Mouse (Mus musculus): ENCODE measurements at regions not wholly inside any gene's neighbourhood (a gene's known extent, or its start where the extent isn't known, plus 50 kb on each side); places are given as distances from the start of the nearest gene placed in this dataset.

- no peak for DNase-seq (ENCODE audit: low spot score in 2 of 2)
Measured at GRCm38 (mm10) chr16:55663946-55664345, 174.8 kb downstream of the Nfkbiz start.

GRCm38 (mm10) chr16:55636667-55637450 lies 201.8 kb downstream of the Nfkbiz start:
- DNase-seq (ENCODE audit: low spot score in 2 of 2), result no peak

- DNase-seq (ENCODE audit: low spot score in 2 of 2), result no peak
Measured at GRCm38 (mm10) chr16:55636224-55636623, 202.5 kb downstream of the Nfkbiz start.

GRCm38 (mm10) chr16:55634691-55635090 lies 204.0 kb downstream of the Nfkbiz start:
- DNase-seq (ENCODE audit: low spot score in 2 of 2), result no peak

- no peak for DNase-seq (ENCODE audit: low spot score in 2 of 2)
Measured at GRCm38 (mm10) chr16:55632220-55632619, 206.5 kb downstream of the Nfkbiz start.

GRCm38 (mm10) chr16:55631637-55632036 lies 207.1 kb downstream of the Nfkbiz start:
- DNase-seq (ENCODE audit: low spot score in 2 of 2), result no peak

- DNase-seq (ENCODE audit: low spot score in 2 of 2), result no peak
Measured at GRCm38 (mm10) chr16:55631048-55631447, 207.7 kb downstream of the Nfkbiz start.

GRCm38 (mm10) chr16:55627531-55627930 lies 211.2 kb downstream of the Nfkbiz start:
- no peak for DNase-seq (ENCODE audit: low spot score in 2 of 2)

GRCm38 (mm10) chr16:55623422-55623821 lies 215.3 kb downstream of the Nfkbiz start:
- no peak for DNase-seq (ENCODE audit: low spot score in 2 of 2)

GRCm38 (mm10) chr16:55619731-55620130 lies 219.0 kb downstream of the Nfkbiz start:
- DNase-seq (ENCODE audit: low spot score in 2 of 2), result no peak

- DNase-seq (ENCODE audit: low spot score in 2 of 2), result no peak
Measured at GRCm38 (mm10) chr16:55617958-55618357, 220.7 kb downstream of the Nfkbiz start.

GRCm38 (mm10) chr16:55617506-55617905 lies 221.2 kb downstream of the Nfkbiz start:
- DNase-seq (ENCODE audit: low spot score in 2 of 2), result no peak

- no peak for DNase-seq (ENCODE audit: low spot score in 2 of 2)
Measured at GRCm38 (mm10) chr16:55616408-55617120, 222.1 kb downstream of the Nfkbiz start.

- DNase-seq (ENCODE audit: low spot score in 2 of 2), result no peak
Measured at GRCm38 (mm10) chr16:55612873-55613272, 225.8 kb downstream of the Nfkbiz start.

GRCm38 (mm10) chr16:55612001-55612400 lies 226.7 kb downstream of the Nfkbiz start:
- DNase-seq (ENCODE audit: low spot score in 2 of 2), result no peak

- DNase-seq (ENCODE audit: low spot score in 2 of 2), result no peak
Measured at GRCm38 (mm10) chr16:55611172-55611571, 227.5 kb downstream of the Nfkbiz start.

- DNase-seq (ENCODE audit: low spot score in 2 of 2), result no peak
Measured at GRCm38 (mm10) chr16:55608361-55608760, 230.3 kb downstream of the Nfkbiz start.

GRCm38 (mm10) chr16:55606447-55607239 lies 232.1 kb downstream of the Nfkbiz start:
- DNase-seq (ENCODE audit: low spot score in 2 of 2), result no peak

GRCm38 (mm10) chr16:55603611-55604010 lies 235.1 kb downstream of the Nfkbiz start:
- no peak for DNase-seq (ENCODE audit: low spot score in 2 of 2)

- DNase-seq (ENCODE audit: low spot score in 2 of 2), result no peak
Measured at GRCm38 (mm10) chr16:55589382-55589956, 249.2 kb downstream of the Nfkbiz start.

- DNase-seq (ENCODE audit: low spot score in 2 of 2), result no peak
Measured at GRCm38 (mm10) chr16:55587138-55587537, 251.6 kb downstream of the Nfkbiz start.

All from gastrocnemius, postnatal 4 days (tissue).